Mouse (Mus musculus): Measurements from ENCODE around the gene Aldh6a1. TPM values are rescaled to one million over a fixed set of nuclear protein-coding genes. Genes with fewer than 3 reads are reported as not detected.

Aldh6a1 gene
- total RNA-seq, 4 experiments from 2014 or later = 55.6 to 61.6 (median 58.2) TPM

- peak; percentile 77 to 80 for DNase-seq (ENCODE audit: low spot score in 2 of 2)
These were observed 33.8 kb downstream of the Aldh6a1 start, which contains the start of gene Rnf113a2 for GRCm38 (mm10) chr12:84416834-84417604. TSS of gene Rnf113a2 (plus strand) at chr12:84417196.

DNA sequence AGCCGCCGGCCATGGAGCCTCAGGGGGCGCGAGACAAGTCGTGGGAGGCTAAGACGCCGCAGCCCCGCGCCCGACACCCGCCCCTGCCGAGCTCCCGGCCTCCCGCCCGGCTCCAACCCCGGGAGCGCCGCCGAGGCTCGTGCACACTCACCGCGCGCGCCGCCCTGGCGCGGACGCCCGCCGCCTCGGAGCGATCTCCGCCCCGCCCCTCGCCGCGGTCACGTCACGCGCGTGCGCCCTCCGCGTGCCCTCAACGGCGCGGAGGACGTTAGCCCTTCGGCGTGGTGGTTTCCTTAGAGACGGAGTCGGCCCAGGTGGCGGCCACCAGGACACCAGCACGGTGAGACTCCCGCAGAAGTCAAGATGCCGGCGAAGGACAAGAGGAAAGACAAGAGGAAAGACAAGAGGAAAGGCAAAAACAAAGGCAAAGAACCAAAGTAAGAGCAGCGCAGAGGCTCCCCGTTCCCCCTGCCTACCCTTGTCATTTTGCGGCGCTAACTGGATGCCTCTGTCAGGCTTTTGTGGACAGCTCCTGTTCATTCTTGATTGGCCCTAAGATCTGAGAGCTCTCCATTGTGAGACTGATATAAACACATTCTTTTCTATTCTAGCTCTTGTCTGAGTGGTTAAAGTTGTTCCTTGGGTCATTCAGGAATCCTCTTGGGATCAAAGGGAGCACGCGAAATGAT lies 41.8 kb downstream of the Aldh6a1 start, which contains the start of the genes Entpd5 and Bbof1:
Gene Entpd5 (minus strand): TSS at position 211 of the 689 bp plus-strand sequence.
Gene Bbof1 (plus strand): TSS at position 253 of the 689 bp plus-strand sequence.
- peak; percentile 81 to 85 for DNase-seq (ENCODE audit: low spot score in 2 of 2)

GRCm38 (mm10) chr12:84407874-84408818 lies 42.7 kb downstream of the Aldh6a1 start:
- DNase-seq (ENCODE audit: low spot score in 2 of 2) = peak in 1 of 2 experiments; percentile 15

DNA sequence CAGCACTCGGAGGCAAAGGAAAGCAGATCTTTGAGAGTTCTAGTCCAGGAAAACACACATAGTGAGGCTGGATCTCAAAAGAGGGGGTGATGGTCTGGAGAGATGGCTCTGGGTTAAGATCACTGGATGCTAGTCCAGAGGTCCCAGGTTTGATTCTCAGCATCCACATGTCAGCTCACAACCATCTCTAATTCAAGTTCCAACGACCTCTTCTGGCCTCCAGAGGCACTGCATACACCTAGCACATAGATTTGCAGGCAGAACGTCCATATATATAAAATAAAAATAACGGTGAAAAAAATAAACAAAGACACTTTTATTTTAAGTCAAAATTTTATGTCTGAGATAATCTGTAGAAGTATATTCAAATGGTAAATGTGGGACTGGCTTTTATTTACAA lies 43.5 kb downstream of the Aldh6a1 start:
- DNase-seq (ENCODE audit: low spot score in 2 of 2) = no peak

DNA sequence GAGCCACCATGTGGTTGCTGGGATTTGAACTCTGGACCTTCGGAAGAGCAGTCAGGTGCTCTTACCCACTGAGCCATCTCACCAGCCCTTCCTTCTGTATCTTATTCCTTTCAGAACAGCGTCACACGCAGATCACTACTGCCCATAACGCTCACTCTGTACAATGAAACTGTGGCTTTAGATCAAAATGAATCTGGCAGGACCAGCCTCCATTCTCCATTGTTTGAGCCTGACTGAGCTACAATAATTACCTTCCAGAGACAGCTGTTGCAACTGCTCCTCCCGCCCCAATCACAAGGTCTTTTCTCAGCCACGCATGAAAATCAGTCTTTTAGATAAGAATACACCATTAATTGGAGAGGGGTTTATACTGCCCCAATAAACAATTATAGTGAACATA lies 46.3 kb downstream of the Aldh6a1 start:
- no peak for DNase-seq (ENCODE audit: low spot score in 2 of 2)

DNA sequence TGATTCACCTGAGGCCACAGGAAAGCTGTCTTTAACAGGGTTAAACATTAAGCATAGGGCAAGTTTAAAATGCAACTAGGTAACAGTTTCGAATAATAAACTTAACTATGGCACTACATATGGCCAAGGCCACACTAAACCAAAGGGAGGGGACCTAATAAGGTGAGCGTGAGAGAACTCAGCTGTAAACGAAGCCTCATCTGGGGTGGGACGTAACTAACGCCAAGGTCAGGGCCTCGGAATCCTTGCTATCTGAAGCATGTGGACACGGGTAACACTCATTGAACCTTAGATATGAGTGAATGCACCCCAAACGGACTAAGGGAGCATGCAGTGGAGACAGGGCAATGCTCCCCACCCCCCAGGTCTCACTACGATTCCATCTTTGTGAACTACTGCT lies 47.9 kb downstream of the Aldh6a1 start:
- DNase-seq (ENCODE audit: low spot score in 2 of 2) = no peak

- DNase-seq (ENCODE audit: low spot score in 2 of 2) = no peak
These were observed 50.2 kb downstream of the Aldh6a1 start for GRCm38 (mm10) chr12:84400653-84401052.

DNA sequence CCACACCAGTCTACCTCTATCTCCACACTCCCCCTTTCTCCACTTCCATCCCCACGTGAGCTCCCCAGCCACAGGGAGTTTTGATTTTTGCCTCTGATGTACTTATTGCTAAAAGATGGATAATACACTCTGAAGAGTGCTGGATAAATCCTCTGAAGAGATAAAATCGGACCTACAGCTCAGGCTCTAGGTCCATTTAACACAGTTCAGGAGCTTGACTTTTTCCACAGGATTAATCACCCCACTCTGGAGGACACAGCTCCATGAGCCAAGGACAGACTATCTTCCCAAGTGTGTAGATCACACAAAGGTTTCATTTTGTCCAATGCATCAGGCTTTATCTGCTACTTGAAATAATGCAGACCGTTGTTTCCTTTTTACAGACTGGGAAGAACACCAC lies 50.7 kb downstream of the Aldh6a1 start:
- no peak for DNase-seq (ENCODE audit: low spot score in 2 of 2)

GRCm38 (mm10) chr12:84399663-84400062 lies 51.1 kb downstream of the Aldh6a1 start:
- no peak for DNase-seq (ENCODE audit: low spot score in 2 of 2)

GRCm38 (mm10) chr12:84399135-84399534 lies 51.7 kb downstream of the Aldh6a1 start:
- DNase-seq (ENCODE audit: low spot score in 2 of 2) = no peak

DNA sequence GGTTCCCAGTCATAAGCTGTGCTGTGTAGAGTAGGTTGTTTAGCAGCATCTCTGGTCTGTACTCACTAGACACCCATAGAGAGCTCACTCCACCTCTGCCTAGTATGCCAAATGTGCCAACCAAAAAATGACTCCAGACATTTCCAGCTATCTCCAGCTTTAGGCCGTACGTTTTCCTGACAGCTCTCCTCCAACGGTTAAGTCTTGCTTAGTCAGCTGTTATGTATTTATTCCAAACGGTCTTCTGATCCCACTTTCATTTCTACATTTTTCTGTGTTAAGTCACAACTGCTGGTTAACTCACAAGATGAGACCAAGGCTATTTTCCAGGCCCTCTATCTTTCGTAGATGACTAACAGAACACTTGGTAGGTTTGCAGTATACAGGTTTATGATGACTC lies 52.2 kb downstream of the Aldh6a1 start:
- no peak for DNase-seq (ENCODE audit: low spot score in 2 of 2)

DNA sequence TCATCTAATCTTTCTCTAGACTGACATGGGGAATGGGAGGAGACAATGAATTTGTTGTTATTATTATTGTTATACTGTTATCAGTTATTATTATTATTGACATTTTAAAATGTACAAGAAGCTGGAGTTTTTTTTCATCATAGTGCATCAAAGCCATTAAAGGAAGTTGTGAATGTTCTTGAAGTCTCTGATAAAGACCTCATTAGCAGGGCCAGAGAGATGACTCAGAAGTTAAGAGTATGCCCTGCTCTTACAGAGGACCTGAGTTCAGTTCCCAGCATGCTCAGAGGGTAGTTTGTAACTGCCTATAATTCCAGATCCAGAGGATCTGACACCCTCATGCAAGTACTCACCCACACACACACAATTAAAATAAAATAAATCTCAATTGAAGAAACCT lies 53.1 kb downstream of the Aldh6a1 start:
- DNase-seq (ENCODE audit: low spot score in 2 of 2) = no peak

GRCm38 (mm10) chr12:84396947-84397679 lies 53.7 kb downstream of the Aldh6a1 start:
- DNase-seq (ENCODE audit: low spot score in 2 of 2) = no peak

DNA sequence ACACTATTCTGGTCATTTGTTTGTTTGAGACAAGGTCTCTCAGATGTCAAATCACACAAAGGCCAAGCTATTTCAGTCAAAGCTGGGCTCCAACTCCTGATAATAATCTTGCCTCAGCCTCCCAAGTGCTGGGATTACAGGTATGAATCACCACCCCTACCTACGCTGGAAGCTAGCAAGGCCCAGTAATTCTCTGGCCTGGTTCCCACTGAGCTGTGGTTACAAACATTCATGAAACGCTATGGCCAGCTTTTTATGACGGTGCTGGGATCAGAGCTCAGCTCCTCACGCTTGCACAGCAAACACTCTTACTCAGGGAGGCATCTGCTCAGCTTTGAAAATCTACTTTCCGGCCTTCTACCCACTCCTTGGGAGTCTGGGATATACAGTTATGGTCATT lies 57.0 kb downstream of the Aldh6a1 start:
- DNase-seq (ENCODE audit: low spot score in 2 of 2) = no peak

- DNase-seq (ENCODE audit: low spot score in 2 of 2) = no peak
These were observed 58.1 kb downstream of the Aldh6a1 start for GRCm38 (mm10) chr12:84392681-84393080.

DNA sequence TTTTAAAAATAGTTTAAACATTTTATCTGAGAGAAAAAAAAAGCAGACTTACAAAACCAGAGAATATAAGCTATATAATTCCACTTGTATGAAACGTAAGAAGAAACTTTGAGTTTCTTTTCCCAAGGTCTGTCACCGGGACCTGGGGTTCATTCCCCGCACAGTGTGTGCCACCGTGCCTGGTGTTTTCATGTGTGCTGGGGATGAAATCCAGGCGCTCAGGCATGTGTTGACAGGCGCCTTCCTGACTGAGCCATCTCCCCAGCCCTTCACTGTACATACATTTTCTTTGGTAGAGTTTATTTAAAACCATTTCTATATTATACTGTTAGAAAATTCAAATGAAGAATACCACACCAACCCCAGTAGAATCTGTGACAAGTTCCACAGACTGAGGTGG lies 60.5 kb downstream of the Aldh6a1 start:
- no peak for DNase-seq (ENCODE audit: low spot score in 2 of 2)

DNA sequence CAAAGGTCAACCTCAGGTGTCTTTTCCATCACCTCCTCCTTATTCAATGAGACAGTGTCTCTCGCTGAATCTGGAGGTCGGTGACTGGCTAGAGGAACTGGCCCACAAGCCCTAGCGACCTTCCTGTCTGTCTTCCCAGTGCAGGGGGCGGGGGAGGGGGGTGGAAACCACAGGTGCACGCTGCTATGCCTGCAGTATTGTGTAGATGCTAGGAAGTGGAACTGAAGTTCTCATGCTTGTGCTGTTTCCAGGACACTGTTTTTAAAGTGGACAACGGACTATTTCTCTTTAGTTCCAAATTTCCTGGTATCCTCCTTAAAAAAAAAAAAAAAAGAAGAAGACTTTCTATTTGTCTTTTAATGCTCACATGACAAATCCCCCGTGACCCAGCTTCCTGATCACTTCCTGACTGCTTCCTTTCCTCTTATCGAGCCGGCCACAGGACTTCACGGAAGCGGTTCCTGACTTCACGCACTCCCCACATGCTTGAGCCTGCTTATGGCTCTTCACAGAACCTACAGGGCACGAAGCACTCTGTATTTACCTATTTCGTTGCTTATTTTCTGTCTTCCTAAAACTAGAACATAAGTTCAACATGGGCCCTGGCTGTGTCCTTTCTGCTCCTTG lies 61.9 kb downstream of the Aldh6a1 start:
- no peak for DNase-seq (ENCODE audit: low spot score in 2 of 2)

DNA sequence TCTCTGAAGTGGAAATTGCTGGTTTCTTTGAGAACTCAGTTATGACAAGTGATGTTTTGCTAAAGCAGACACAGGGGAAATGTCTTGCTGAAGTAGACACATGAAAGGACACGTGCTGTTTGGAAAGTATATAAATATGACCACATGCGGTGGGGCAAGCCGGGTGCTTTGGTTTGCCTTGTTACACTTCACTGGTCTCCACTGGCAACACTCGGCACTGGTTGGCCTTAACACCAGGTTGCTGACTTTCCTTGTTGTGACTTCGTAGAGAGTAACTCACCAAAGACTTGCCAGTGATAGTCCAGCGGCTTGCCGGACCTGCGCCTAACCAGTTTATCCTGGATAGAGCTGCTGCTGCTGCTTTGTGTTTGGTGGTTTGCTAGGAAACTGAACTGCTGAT lies 62.7 kb downstream of the Aldh6a1 start:
- DNase-seq (ENCODE audit: low spot score in 2 of 2) = no peak

- DNase-seq (ENCODE audit: low spot score in 2 of 2) = no peak
These were observed 65.4 kb downstream of the Aldh6a1 start for GRCm38 (mm10) chr12:84385408-84385807.

GRCm38 (mm10) chr12:84384644-84385081 lies 66.1 kb downstream of the Aldh6a1 start:
- no peak for DNase-seq (ENCODE audit: low spot score in 2 of 2)
